Mouse (Mus musculus): Measurements from ENCODE around the gene Atp6v0a4. TPM values are rescaled to one million over a fixed set of nuclear protein-coding genes. Genes with fewer than 3 reads are reported as not detected.

The Atp6v0a4 gene
- polyA plus RNA-seq, 1 experiment from 2014 or later = 7.3 TPM

DNA sequence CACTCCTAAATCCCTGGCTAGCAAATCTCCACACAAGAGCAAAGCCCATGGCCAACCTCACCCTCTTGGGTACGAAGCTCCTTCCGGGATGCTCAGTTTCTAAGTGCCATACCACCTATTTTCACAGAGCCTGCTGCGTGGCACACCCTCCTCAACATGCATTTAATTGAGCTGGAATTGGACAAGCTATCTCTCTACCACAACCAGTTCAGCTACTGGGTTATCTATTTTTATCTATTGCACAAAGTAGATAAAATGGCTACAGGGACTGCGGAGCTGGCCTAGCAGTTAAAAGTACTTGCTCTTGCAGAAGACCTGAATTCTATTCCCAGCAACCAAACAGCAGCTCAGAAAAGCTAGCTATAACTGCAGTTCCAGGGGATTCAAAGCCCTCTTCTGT lies 53.1 kb downstream of the Atp6v0a4 start:
- H3K4me2 ChIP-seq = no peak overlapping the region
- H3K9me3 ChIP-seq = no peaks in the 10 kb centered on the region
- ATAC-seq (ENCODE audit: insufficient read depth, low FRiP score, low read depth) = no peak
- no peaks in the 10 kb centered on the region for H3K4me1 ChIP-seq
- H3K27ac ChIP-seq = no peak overlapping the region
- no peaks in the 10 kb centered on the region for H3K36me3 ChIP-seq
- H3K9ac ChIP-seq = no peak overlapping the region
- no peaks in the 10 kb centered on the region for H3K27me3 ChIP-seq (replicated peaks)
- WGBS = 84% methylated on average over 4 of the region's 4 CpGs
- no peak overlapping the region for H3K4me3 ChIP-seq (replicated peaks)

- H3K4me3 ChIP-seq (replicated peaks) = no peak overlapping the region
- no peak overlapping the region for H3K4me2 ChIP-seq
- WGBS = 4% methylated on average over 5 of the region's 5 CpGs
- H3K4me1 ChIP-seq = peaks cover 4% of the 10 kb centered on the region; the same call in 1 of the 2 replicates
- no peak overlapping the region for H3K27ac ChIP-seq
- H3K27me3 ChIP-seq (replicated peaks) = no peaks in the 10 kb centered on the region
- no peaks in the 10 kb centered on the region for H3K36me3 ChIP-seq
- no peak overlapping the region for H3K9ac ChIP-seq
- no peaks in the 10 kb centered on the region for H3K9me3 ChIP-seq
- ATAC-seq (ENCODE audit: insufficient read depth, low FRiP score, low read depth) = no peak
These were observed 58.2 kb downstream of the Atp6v0a4 start for GRCm38 (mm10) chr6:38066215-38066614.

DNA sequence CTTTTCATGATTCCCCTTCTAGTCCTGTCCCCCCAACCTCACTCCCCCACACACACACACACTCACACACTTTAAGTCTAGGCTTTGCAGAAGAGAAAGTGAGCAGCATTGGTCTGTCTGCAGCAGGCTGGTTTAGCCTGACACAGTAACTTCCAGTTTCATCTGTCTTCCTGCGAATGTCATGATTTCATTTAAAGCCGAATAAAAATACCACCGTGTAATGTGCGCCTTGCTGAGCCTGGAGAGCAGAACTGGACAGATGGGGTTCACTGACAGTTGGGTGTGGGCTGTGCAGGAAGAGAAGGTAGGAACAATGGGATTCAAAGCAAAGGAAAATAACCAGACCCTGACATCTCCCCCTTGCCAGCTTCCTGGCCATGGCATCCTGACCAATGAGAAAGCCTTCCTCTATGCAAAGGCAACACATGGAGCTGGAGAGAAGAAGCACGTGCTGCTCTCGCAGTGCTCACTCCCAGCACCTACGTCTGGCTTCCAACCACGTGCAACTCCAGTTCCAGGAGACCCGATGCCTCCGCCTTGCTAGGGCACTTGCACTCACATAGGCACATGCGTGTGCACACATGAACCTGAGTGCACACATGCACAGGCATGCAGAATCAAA lies 58.8 kb downstream of the Atp6v0a4 start:
- Histone ChIP-seq H3K4me1 (peaks cover 4% of the 10 kb centered on the region; the same call in 1 of the 2 replicates), H3K36me3 (no peaks in the 10 kb centered on the region), H3K4me2 (no peak overlapping the region), H3K27ac (no peak overlapping the region), H3K27me3 (replicated peaks) (no peaks in the 10 kb centered on the region), H3K4me3 (replicated peaks) (no peak overlapping the region), H3K9me3 (no peaks in the 10 kb centered on the region), H3K9ac (no peak overlapping the region)
- WGBS = 68% methylated on average over 11 of the region's 11 CpGs
- no peak for ATAC-seq (ENCODE audit: insufficient read depth, low FRiP score, low read depth)

DNA sequence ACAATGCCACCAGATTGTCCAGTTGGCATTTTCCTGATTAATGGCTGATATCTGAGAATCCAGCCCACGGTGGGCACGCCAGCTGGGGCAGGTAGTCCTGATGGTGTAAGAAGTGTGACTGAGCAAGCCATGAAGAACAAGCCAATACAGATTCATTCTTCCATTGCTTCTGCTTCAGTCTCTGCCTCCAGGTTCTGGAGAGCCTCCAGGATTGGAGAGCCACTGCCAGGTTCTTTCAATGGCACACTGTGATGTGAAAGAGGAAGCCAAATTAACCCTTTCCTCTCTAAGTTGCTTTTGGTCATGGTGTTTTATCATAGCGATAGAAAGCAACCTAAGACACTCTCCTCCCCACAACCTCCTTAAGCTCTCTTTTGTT lies 59.3 kb downstream of the Atp6v0a4 start:
- no peak for ATAC-seq (ENCODE audit: insufficient read depth, low FRiP score, low read depth)
- 83% methylated on average over 3 of the region's 3 CpGs for WGBS

DNA sequence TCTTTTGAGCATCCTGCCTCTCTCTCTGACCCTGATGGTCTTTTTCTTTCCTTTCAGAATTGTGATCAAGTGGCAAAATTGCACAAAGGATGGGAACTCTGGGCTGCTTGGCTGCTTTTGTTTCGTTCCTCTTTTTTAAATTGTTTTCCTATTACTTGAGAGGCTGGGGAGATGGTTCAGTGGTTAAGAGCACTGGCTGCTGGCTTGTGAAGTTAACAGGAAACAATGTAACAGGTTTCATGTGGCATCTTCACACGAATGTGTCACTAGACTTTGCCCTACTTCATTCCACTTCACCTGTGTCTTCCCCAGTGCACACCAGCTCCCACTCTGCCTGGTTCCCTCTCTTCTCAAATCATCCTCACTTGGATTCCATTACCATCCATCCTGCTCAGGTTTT lies 59.8 kb downstream of the Atp6v0a4 start:
- 84% methylated on average over 2 of the region's 2 CpGs for WGBS
- H3K36me3 ChIP-seq = no peaks in the 10 kb centered on the region
- no peak overlapping the region for H3K4me2 ChIP-seq
- peaks cover 4% of the 10 kb centered on the region; the same call in 1 of the 2 replicates for H3K4me1 ChIP-seq
- no peaks in the 10 kb centered on the region for H3K9me3 ChIP-seq
- H3K9ac ChIP-seq = no peak overlapping the region
- ATAC-seq (ENCODE audit: insufficient read depth, low FRiP score, low read depth) = no peak
- H3K27ac ChIP-seq = no peak overlapping the region
- no peak overlapping the region for H3K4me3 ChIP-seq (replicated peaks)
- H3K27me3 ChIP-seq (replicated peaks) = no peaks in the 10 kb centered on the region

More for the DNA sequence above, 59.3 kb downstream of the Atp6v0a4 start:
- Histone ChIP-seq H3K9ac (no peak overlapping the region), H3K4me1 (peaks cover 4% of the 10 kb centered on the region; the same call in 1 of the 2 replicates), H3K4me2 (no peak overlapping the region), H3K27me3 (replicated peaks) (no peaks in the 10 kb centered on the region), H3K9me3 (no peaks in the 10 kb centered on the region), H3K4me3 (replicated peaks) (no peak overlapping the region), H3K27ac (no peak overlapping the region), H3K36me3 (no peaks in the 10 kb centered on the region)

DNA sequence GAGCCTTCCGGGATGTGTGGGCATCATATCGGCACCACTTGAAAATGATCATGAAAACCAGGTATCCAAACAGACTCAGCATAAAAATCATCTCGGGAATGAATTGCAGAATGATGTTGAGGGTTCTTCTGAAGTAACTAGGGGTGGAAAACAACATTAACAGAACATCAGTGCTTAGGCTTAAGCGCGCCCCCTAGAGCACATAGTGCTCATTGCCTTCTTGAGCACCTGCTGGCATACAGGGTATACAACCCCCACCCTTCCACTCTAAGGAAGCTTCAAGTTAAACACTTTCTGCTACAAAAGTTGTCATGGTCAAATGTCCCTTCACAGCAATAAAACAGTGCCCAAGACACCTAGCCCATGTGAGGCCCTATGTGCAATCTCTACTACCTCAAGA lies 65.6 kb downstream of the Atp6v0a4 start:
- Histone ChIP-seq H3K27me3 (replicated peaks) (no peaks in the 10 kb centered on the region), H3K36me3 (no peaks in the 10 kb centered on the region), H3K4me3 (replicated peaks) (no peak overlapping the region), H3K9me3 (no peaks in the 10 kb centered on the region), H3K4me1 (no peaks in the 10 kb centered on the region), H3K9ac (no peak overlapping the region), H3K4me2 (no peak overlapping the region), H3K27ac (no peak overlapping the region)
- no peak for ATAC-seq (ENCODE audit: insufficient read depth, low FRiP score, low read depth)
- WGBS = 53% methylated on average over 5 of the region's 5 CpGs

GRCm38 (mm10) chr6:38055471-38056330 lies 68.7 kb downstream of the Atp6v0a4 start:
- no peak for ATAC-seq (ENCODE audit: insufficient read depth, low FRiP score, low read depth)

DNA sequence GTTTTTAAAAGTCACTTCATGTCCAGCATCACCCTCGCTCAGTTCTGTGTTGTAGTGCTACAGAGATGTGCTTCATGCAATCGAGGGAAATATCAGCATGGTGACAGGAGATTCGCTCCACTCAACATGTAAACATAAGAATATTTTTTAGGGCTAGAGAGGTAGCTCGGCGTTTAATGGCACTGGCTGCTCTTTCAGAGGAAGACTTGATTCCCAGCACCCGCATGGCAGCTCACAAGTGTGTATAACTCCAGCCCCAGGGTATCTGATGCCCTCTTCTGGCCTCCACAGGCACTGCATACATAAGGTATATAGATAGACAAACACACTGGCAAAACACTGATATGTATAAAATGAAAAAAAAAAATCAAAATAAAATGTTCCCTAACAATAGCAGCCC lies 74.8 kb downstream of the Atp6v0a4 start:
- Histone ChIP-seq H3K4me1 (peaks cover 4% of the 10 kb centered on the region; the same call in 1 of the 2 replicates), H3K4me2 (no peak overlapping the region), H3K4me3 (replicated peaks) (no peak overlapping the region), H3K27me3 (replicated peaks) (no peaks in the 10 kb centered on the region), H3K36me3 (no peaks in the 10 kb centered on the region), H3K9ac (no peak overlapping the region), H3K27ac (no peak overlapping the region), H3K9me3 (no peaks in the 10 kb centered on the region)
- 90% methylated on average over 6 of the region's 6 CpGs for WGBS
- no peak for ATAC-seq (ENCODE audit: insufficient read depth, low FRiP score, low read depth)

More at GRCm38 (mm10) chr6:38055471-38056330, 68.7 kb downstream of the Atp6v0a4 start:
- WGBS = 77% methylated on average over 15 of the region's 15 CpGs
- no peaks in the 10 kb centered on the region for H3K27me3 ChIP-seq (replicated peaks)
- no peak overlapping the region for H3K9ac ChIP-seq
- no peaks in the 10 kb centered on the region for H3K4me1 ChIP-seq
- no peak overlapping the region for H3K4me2 ChIP-seq
- no peaks in the 10 kb centered on the region for H3K36me3 ChIP-seq
- H3K9me3 ChIP-seq = no peaks in the 10 kb centered on the region
- no peak overlapping the region for H3K4me3 ChIP-seq (replicated peaks)
- H3K27ac ChIP-seq = no peak overlapping the region

DNA sequence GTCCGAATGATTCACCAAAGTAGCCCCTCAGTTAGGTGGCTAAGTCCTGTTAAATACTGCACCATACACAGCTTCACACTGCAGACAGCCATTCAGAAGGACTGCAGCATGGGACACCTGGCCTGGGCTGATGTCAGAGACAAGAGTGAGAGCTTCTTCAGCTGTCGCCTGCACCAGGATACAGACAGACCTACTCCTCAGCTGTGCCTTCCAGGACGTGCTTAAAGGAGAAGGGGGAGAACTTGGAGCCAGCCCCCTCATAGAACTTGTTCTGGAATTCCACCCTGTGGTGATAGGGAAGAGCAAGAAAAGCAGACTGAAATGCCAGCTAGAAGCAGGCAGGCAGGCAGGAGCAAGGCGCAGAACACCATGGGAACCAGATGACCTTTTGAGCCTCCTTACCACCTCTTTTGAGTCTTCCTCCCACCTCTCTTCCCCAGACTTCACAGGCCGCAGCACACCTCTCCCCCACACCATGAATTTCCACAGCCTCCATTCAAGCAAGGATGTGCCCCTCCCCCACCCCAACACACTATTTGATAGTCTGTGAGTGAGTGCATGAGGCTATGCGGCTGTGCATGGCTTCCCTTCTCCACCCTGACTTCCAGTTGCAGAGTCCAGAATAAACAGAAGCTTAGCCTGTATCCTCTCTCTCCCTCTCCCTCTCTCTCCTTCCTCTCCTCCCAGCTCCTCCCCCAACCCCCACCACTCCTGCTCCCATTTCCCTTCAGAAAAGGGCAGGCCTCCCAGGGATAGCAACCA lies 75.4 kb downstream of the Atp6v0a4 start:
- Histone ChIP-seq H3K9ac (no peak overlapping the region), H3K4me3 (replicated peaks) (no peak overlapping the region), H3K4me2 (no peak overlapping the region), H3K36me3 (no peaks in the 10 kb centered on the region), H3K4me1 (peaks cover 4% of the 10 kb centered on the region; the same call in 1 of the 2 replicates), H3K27ac (no peak overlapping the region), H3K27me3 (replicated peaks) (no peaks in the 10 kb centered on the region), H3K9me3 (no peaks in the 10 kb centered on the region)
- WGBS = 50% methylated on average over 6 of the region's 6 CpGs
- no peak; the same call in 1 of the 2 replicates for ATAC-seq (ENCODE audit: insufficient read depth, low FRiP score, low read depth)

DNA sequence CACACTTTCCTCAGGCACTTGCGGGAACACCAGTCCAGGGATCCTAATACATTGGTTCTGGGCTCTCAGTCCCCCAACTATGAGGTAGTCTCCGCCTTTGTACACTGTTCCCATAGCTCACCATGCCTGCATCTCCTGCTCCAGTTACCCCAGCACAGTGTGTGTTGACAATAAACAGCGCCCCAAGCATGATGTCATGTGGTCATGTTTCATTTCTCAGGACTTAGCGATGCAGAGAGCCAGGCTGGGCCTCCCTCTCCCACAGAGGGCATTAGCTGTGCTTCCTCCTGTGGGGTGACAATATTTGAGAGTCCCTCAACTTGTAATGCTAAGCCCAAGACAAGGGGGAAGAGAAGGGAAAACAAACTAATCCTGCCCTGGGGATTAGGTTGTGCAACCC lies 76.4 kb downstream of the Atp6v0a4 start:
- Histone ChIP-seq H3K9me3 (no peaks in the 10 kb centered on the region), H3K9ac (no peak overlapping the region), H3K4me3 (replicated peaks) (no peak overlapping the region), H3K36me3 (no peaks in the 10 kb centered on the region), H3K4me2 (no peak overlapping the region), H3K27ac (no peak overlapping the region), H3K4me1 (peaks cover 4% of the 10 kb centered on the region; the same call in 1 of the 2 replicates), H3K27me3 (replicated peaks) (no peaks in the 10 kb centered on the region)
- ATAC-seq (ENCODE audit: insufficient read depth, low FRiP score, low read depth) = no peak
- 81% methylated on average over 4 of the region's 4 CpGs for WGBS

DNA sequence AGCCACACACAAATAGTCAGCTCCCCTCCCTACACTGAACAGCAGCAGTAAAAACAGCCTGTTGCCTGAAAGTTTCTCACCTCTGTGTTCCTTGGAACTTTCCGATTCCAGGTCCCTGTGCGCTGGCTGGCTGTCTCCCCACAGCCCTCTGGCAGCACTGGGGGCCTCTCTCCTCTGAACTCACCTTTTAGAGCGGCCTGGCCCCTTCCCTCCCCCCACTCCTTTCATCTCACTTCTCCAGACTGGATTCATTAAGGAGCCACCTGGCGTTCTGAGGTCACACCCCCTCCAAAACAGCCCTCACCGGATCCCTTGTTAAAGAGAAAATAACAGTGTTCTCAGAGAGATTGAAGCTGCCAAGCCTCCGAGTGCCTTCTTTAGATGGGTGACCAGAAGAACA lies 77.5 kb downstream of the Atp6v0a4 start, which contains the start of gene Svopl:
Gene Svopl (minus strand): TSS at position 159 of the 400 bp plus-strand sequence.
- Histone ChIP-seq H3K4me1 (peaks cover 4% of the 10 kb centered on the region; the same call in 1 of the 2 replicates), H3K9me3 (no peaks in the 10 kb centered on the region), H3K27me3 (replicated peaks) (no peaks in the 10 kb centered on the region), H3K27ac (no peak within 1 kb of the TSS), H3K4me2 (no peak within 1 kb of the TSS), H3K36me3 (no peaks in the 10 kb centered on the region), H3K9ac (no peak within 1 kb of the TSS), H3K4me3 (replicated peaks) (no peak within 1 kb of the TSS)
- WGBS = 20% methylated on average over 6 of the region's 6 CpGs
- no peak for ATAC-seq (ENCODE audit: insufficient read depth, low FRiP score, low read depth)

Measured in stomach, embryonic 15.5 days (tissue).